Mouse (Mus musculus): ENCODE measurements around the gene S100a4. TPM values are rescaled to one million over a fixed set of nuclear protein-coding genes. Genes with fewer than 3 reads are reported as not detected.

Gene S100a4
- total RNA-seq, 2 experiments from 2014 or later, result 5.1 to 14.9 TPM

- DNase-seq (ENCODE audit: low spot score in 2 of 2), result peak in 1 of 2 experiments; percentile 41
Measured at GRCm38 (mm10) chr3:90623435-90624071, 20.0 kb downstream of the S100a4 start.

DNA sequence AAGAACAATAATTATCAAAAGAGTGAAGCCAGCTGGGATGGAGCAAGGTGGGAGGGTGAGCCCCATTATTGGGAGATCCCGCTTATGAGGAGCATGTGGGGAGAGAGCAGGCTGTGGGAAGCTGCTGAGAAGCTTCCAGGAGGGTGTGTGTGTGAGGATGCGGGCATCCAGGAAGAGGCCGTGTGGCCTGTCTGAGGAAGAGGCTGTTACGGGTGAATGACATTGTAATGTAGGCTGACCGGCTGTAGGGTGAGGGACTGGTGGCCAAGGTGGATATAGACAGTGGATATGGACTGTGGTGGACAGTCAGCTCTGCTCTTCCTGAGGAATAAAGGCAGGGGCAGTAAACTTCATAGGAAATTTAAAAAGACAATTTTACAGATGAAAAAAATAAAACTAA, 21.9 kb downstream of the S100a4 start:
- DNase-seq (ENCODE audit: low spot score in 2 of 2), result no peak

GRCm38 (mm10) chr3:90626266-90627021, 22.9 kb downstream of the S100a4 start:
- DNase-seq (ENCODE audit: low spot score in 2 of 2), result no peak

DNA sequence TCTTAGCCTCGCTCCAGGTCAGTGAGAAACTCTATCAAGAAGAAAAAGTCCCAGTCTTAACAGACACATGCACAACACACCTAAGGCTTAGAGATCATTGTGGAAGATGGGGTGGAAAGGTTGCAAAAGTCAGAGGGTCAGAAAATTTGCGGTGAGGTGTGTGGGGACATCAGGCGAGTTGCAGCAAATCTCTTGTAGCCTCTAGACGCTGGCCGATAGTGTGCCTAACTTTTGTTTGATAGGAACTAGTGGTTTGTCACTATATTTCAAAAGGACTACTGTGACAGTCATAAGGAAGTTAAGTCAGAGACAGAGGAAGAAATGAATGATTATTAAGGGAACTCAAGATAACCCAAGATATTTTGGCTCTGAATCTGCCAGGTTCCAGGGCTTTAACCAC, 23.8 kb downstream of the S100a4 start:
- no peak for DNase-seq (ENCODE audit: low spot score in 2 of 2)

- DNase-seq (ENCODE audit: low spot score in 2 of 2), result no peak
Measured at GRCm38 (mm10) chr3:90627807-90628206, 24.2 kb downstream of the S100a4 start.

DNA sequence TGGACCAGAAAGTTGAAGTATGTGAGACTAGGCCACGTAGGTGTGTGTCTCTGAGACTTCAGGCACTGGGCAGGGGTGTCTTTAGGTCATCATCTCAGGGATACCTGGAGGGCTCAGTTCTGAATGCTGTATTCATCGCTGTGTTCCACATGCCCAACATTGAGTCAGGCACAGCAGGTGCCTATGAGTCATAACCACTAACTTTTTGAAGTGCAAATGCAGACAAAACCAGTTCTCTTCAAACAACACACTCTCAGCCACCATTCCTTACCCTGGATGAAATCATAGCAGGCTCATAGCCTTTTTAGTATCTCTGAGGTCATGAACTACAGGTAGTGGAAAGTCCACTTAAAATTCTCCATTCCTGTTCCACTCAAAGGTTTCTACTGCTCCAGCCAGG, 25.7 kb downstream of the S100a4 start:
- DNase-seq (ENCODE audit: low spot score in 2 of 2), result no peak

GRCm38 (mm10) chr3:90631984-90632383, 28.4 kb downstream of the S100a4 start:
- no peak for DNase-seq (ENCODE audit: low spot score in 2 of 2)

- no peak for DNase-seq (ENCODE audit: low spot score in 2 of 2)
Measured at GRCm38 (mm10) chr3:90638511-90639275, 35.1 kb downstream of the S100a4 start.

- DNase-seq (ENCODE audit: low spot score in 2 of 2), result peak in 1 of 2 experiments; percentile 34
Measured at GRCm38 (mm10) chr3:90639511-90640154, 36.1 kb downstream of the S100a4 start.

- no peak for DNase-seq (ENCODE audit: low spot score in 2 of 2)
Measured at GRCm38 (mm10) chr3:90640981-90641380, 37.4 kb downstream of the S100a4 start.

GRCm38 (mm10) chr3:90644220-90644619, 40.6 kb downstream of the S100a4 start:
- peak; percentile 48 to 66 for DNase-seq (ENCODE audit: low spot score in 2 of 2)

- DNase-seq (ENCODE audit: low spot score in 2 of 2), result no peak
Measured at GRCm38 (mm10) chr3:90647291-90647690, 43.7 kb downstream of the S100a4 start.

DNA sequence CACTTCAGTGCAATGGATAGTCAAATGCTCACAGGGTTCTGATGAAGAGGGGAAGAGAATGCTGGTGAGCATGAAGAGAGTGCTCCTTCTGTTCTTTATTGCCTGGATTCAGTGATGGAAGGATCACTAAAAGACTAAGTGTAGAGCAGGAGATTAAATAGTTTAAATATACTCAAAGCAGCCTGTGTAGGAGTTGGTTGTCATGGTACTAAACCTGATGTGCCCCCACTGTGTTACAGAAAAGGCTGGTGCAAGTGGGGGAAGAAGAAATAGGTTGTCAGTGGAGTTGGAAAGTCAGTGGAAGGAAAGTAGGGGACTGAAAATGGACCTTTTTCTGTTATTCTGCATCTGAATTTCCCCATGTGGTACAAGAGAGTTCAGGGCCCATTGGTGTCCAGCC, 45.4 kb downstream of the S100a4 start:
- no peak for DNase-seq (ENCODE audit: low spot score in 2 of 2)

DNA sequence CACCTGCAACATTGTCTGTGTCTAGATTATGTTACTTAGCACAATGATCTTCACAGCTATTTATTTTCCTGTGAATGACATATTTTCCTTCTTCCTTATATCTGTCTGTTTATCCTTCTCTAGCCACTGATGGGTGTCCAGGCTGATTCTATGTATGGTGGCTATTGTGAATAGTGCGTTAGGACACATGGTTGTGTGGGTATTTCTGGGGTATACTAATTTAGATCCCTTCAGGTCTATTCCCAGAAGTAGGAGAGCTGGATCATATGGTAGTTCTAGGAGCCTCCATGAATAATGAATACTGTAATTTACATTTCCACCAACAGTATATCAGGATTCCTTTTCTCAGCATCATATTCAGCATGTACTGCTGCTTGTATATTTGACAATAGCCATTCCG, 46.3 kb downstream of the S100a4 start:
- DNase-seq (ENCODE audit: low spot score in 2 of 2), result no peak

DNA sequence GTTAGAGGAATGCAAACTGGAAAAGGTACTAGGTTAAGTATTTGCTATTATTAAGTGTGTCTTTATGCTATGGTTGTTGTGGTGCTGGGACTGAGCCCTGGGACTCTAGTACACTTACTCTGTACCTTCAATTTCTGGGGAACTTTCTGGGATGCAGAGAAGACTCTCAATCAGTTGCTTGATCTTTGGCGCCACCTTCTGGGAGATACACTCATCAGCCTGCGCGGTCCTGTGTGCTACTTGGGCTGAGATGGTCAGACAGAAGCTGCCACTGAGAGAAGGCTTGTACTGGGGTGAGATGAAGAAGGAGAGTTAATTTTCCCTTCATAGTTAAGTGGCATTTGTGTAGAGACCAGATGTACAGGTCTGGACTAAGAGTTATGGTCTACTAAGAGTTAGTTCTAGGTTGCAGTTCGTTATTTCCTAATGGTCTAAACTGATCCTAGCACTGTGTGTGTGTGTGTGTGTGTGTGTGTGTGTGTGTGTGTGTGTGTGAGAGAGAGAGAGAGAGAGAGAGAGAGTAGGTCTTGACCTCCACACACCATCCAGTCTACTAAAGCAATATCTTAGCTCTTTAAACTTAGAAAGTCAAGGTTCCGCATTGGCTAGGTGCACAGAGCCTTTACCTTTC, 49.4 kb downstream of the S100a4 start:
- peak; percentile 65 to 66 for DNase-seq (ENCODE audit: low spot score in 2 of 2)

- DNase-seq (ENCODE audit: low spot score in 2 of 2), result no peak
Measured at GRCm38 (mm10) chr3:90653717-90654116, 50.1 kb downstream of the S100a4 start, which contains the start of gene S100a7a. Gene S100a7a (plus strand): TSS chr3:90654017.

Other genes with a start within 250 kb of the S100a4 start
- 100 to 1,000 TPM; 102 to 110 TPM for gene Slc27a3, start 213.8 kb upstream of the S100a4 start, total RNA-seq (2021)
- gene Ints3, start 170.1 kb upstream of the S100a4 start, total RNA-seq (2021), result 10 to 100 TPM; 71.1 to 98.9 TPM
- 100 to 1,000 TPM; 241 to 269 TPM for gene Npr1, start 137.9 kb upstream of the S100a4 start, total RNA-seq (2021)
- gene Ilf2, start 127.6 kb upstream of the S100a4 start, total RNA-seq (2021), result 10 to 100 TPM; 49.3 to 53.1 TPM
- 10 to 100 TPM; 57.3 to 59.8 TPM for gene Snapin, start 112.7 kb upstream of the S100a4 start, total RNA-seq (2021)
- gene Chtop, start 94.3 kb upstream of the S100a4 start, total RNA-seq (2021), result 100 to 1,000 TPM; 112 to 115 TPM
- 100 to 1,000 TPM; 141 to 298 TPM for gene S100a1, start 89.4 kb upstream of the S100a4 start, total RNA-seq (2021)
- 10 to 100 TPM; 33.3 to 49.1 TPM for gene S100a13, start 89.3 kb upstream of the S100a4 start, total RNA-seq (2021)
- gene S100a14, start 76.9 kb upstream of the S100a4 start, total RNA-seq (2021), result under 1 TPM in 1 of 2 experiments, not detected in 1; 0.58 TPM
- 10 to 100 TPM; 52.3 to 61.9 TPM for gene S100a16, start 66.5 kb upstream of the S100a4 start, total RNA-seq (2021)
- gene S100a3, start 43.2 kb upstream of the S100a4 start, total RNA-seq (2021), result not detected
- gene S100a2, start 13.5 kb upstream of the S100a4 start, total RNA-seq (2021), result not detected
- gene Gm42674, start 1.9 kb upstream of the S100a4 start, total RNA-seq (2021), result not detected
- not detected for gene S100a5, start 4.8 kb downstream of the S100a4 start, total RNA-seq (2021)
- gene S100a6, start 9.1 kb downstream of the S100a4 start, total RNA-seq (2021), result 100 to 1,000 TPM in 1 of 2 experiments, 10 to 100 TPM in 1; 40.3 to 108 TPM
- under 1 TPM; 0.23 to 0.54 TPM for gene S100a7a, start 50.2 kb downstream of the S100a4 start, total RNA-seq (2021)
- not detected for gene S100a8, start 65.2 kb downstream of the S100a4 start, total RNA-seq (2021)
- not detected for gene S100a9, start 92.0 kb downstream of the S100a4 start, total RNA-seq (2021)
- gene Pglyrp4, start 123.1 kb downstream of the S100a4 start, total RNA-seq (2021), result not detected
- not detected for gene Gm5849, start 174.1 kb downstream of the S100a4 start, total RNA-seq (2021)

Measured in adrenal gland, adult 18-20 months (tissue).